Mouse (Mus musculus): ENCODE measurements around the gene Zbtb14.

DNA sequence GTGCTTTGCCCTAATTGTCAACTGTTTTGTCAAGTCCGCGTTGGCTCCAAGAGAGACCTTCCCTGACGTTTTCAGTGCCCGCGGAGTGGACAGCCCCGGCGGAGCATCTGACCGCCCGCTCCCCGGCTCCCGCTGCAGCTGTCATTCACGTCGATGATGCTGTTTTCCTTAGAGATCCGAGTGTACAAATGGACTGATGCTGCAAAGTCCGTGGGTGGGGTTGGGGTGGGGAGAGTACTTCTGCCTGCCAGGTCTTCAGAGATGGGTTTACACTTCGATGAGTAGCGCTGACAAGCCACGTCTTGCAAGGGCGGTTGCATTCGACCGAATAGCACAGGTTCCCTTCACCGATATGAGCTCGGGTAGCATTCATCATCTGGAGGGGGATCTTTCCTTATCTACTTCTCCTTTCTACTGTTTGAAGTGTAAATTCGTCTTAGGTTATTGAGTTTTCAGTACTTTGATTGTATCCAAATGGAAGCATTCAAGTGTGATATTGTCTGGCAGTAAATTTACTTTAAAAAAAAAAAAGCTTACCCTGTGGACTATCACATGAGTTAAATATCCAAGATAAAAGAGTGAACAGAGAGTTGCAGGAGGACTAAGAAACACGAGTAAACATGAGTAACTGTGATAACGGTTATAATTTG, 35.0 kb downstream of the Zbtb14 start:
- TF ChIP-seq CTCF (IDR thresholded peaks at IDR 0.05; ENCODE audit: low read depth): no peak
- TF ChIP-seq EP300 (IDR thresholded peaks at IDR 0.05; ENCODE audit: low read depth): no peak
